Mouse (Mus musculus): Measurements from ENCODE around the gene Tent4a. TPM values are rescaled to one million over a fixed set of nuclear protein-coding genes. Genes with fewer than 3 reads are reported as not detected.
A peak's percentile ranks its signal among the peaks of the same experiment; 100 is the strongest.

The Tent4a gene
- polyA plus RNA-seq, 1 experiment from 2014 or later = 7.2 TPM

DNA sequence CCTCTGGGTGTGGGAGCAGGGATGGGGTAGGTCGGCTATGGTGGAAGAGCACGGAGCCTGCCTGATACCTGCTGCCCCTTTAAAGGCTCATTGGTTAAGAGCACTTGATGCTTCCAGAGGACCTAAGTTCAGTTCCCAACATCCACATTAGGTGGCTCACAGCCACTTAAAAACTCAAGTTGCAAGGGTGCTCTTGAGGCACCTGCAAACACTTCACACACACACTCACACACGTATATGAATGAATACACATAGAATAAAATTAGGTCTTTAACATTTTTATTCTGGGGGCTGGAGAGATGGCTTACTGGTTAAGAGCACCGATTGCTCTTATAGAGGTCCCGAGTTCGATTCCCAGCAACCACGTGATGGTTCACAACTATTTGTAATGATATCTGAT, 47.3 kb downstream of the Tent4a start:
- Histone ChIP-seq H3K27me3 (peaks cover 69% of the 10 kb centered on the region), H3K4me1 (peaks cover 28% of the 10 kb centered on the region), H3K27ac (no peak overlapping the region), H3K9ac (no peak overlapping the region), H3K36me3 (no peaks in the 10 kb centered on the region), H3K4me3 (no peak overlapping the region), H3K9me3 (no peaks in the 10 kb centered on the region), H3K4me2 (peak overlapping the region; percentile 56; the same call in 1 of the 2 replicates)
- no peak for ATAC-seq (ENCODE audit: insufficient number of reproducible peaks, insufficient read depth, low FRiP score, low TSS enrichment, low read depth)
- 81% methylated on average over 7 of the region's 7 CpGs for WGBS

DNA sequence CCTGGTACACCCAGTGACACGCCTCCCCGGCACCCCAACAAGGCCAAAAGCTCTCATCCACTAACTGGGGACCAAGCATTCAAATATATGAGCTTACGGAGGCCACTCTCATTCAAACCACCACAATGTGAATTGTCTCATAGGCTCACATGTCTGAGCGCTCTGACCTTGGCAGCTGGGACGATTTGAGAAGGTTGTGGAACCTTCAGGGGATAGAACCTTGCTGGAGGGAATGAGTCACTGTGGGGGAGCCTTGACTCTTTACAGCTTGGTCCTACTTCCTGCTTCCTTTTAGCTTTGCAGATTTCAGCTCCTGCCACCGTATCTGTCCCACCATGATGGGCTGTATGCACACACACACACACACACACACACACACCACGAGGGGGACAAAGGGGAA, 48.6 kb downstream of the Tent4a start:
- Histone ChIP-seq H3K36me3 (no peaks in the 10 kb centered on the region), H3K4me1 (peaks cover 35% of the 10 kb centered on the region), H3K4me3 (no peak overlapping the region), H3K4me2 (no peak overlapping the region), H3K27ac (no peak overlapping the region), H3K27me3 (peaks cover 82% of the 10 kb centered on the region), H3K9me3 (no peaks in the 10 kb centered on the region), H3K9ac (no peak overlapping the region)
- 62% methylated on average over 7 of the region's 7 CpGs for WGBS
- ATAC-seq (ENCODE audit: insufficient number of reproducible peaks, insufficient read depth, low FRiP score, low TSS enrichment, low read depth) = no peak

DNA sequence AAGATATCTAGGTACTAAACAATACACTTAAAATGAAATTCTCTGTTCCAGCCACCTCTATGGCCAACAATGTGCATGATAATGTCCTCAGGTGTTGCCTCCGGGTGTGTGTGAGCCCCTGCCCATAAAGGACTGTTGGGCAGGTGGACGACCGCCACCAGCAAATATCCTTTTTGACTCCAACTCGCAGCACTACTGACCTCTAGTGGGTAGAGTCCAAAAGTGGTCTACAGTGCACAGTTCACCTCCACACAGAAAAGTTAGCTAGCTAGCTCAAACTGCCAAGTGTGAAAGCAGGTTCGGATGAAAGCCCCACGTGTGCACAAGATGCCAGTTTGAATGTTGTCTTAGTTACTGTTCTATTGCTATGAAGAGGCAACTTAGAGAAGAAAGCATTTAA, 49.1 kb downstream of the Tent4a start:
- Histone ChIP-seq H3K4me3 (no peak overlapping the region), H3K27ac (no peak overlapping the region), H3K36me3 (no peaks in the 10 kb centered on the region), H3K9me3 (no peaks in the 10 kb centered on the region), H3K9ac (no peak overlapping the region), H3K4me2 (no peak overlapping the region), H3K27me3 (peaks cover 85% of the 10 kb centered on the region), H3K4me1 (peaks cover 37% of the 10 kb centered on the region)
- WGBS = 17% methylated on average over 6 of the region's 6 CpGs
- no peak for ATAC-seq (ENCODE audit: insufficient number of reproducible peaks, insufficient read depth, low FRiP score, low TSS enrichment, low read depth)

DNA sequence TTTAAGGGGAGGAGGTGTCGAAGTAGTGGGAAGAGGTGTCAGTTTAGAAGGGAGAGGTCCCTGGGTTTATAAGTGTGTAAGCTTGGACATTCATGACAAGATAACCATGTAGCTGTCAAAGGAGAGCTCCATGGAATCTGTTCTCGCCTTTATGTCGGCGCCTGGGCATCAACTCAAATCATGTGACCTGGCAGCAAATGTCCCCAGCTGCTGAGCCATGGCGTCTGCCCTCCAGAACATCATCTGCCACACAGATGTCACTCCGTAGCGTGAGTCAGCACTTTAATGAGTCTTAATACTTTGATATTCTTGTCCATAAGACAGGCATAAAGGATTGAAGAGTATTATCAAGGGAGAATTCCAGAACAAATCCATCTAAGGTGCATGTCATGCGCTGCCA, 51.7 kb downstream of the Tent4a start:
- Histone ChIP-seq H3K9ac (no peak overlapping the region), H3K4me1 (peaks cover 25% of the 10 kb centered on the region), H3K27me3 (peaks cover 71% of the 10 kb centered on the region), H3K36me3 (no peaks in the 10 kb centered on the region), H3K4me2 (peak overlapping the region; percentile 58), H3K9me3 (no peaks in the 10 kb centered on the region), H3K27ac (no peak overlapping the region), H3K4me3 (no peak overlapping the region)
- 36% methylated on average over 8 of the region's 8 CpGs for WGBS
- ATAC-seq (ENCODE audit: insufficient number of reproducible peaks, insufficient read depth, low FRiP score, low TSS enrichment, low read depth) = no peak

DNA sequence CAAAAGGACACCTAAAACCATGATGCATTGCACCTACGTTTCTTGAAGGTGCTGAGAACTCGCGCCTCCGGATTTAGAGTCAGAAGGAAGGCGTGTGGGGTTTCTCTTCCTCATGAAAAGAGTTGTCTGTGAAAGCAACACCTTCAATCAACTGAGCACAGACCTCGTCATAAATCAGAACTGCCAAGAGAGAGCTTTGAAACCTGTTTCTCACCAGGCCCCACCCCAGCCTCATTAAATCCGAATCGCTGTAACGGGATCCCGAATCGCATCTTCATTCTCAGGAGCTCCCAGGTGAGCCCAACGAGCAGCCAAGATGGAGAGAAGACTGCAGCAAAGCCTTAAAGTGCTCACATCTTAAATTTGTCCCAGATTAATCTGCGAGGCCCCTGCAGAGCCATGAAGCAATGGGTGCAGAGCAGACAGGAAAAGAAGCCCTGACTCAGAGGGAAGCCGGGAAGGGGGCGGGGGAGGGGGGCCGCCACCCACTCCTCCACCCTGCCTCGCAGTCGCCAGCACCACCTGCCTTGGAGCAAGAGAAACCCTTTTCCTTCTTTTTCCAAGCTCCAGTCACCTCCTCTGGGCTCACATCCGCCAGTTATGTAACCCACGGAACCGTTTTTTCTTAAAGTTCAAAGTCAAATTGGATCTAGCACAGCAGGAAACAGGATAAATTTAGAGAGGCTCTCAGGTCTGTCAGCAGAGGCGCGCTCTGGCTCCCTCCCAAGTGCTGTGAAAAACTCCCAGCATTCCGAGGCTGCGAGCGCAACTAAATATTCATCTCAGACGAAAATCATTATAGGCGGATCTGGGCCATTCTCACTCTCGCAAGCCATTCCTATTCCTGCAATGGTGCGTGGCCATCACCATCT, 52.5 kb downstream of the Tent4a start:
- no peak for ATAC-seq (ENCODE audit: insufficient number of reproducible peaks, insufficient read depth, low FRiP score, low TSS enrichment, low read depth)
- peak overlapping the region; percentile 58 for H3K4me2 ChIP-seq
- H3K27ac ChIP-seq = no peak overlapping the region
- H3K4me1 ChIP-seq = peaks cover 21% of the 10 kb centered on the region
- H3K36me3 ChIP-seq = no peaks in the 10 kb centered on the region
- H3K4me3 ChIP-seq = peak overlapping the region; percentile 32
- no peaks in the 10 kb centered on the region for H3K9me3 ChIP-seq
- H3K9ac ChIP-seq = peak overlapping the region; percentile 36; the same call in 1 of the 2 replicates
- WGBS = 1% methylated on average over 30 of the region's 30 CpGs
- peaks cover 62% of the 10 kb centered on the region for H3K27me3 ChIP-seq

DNA sequence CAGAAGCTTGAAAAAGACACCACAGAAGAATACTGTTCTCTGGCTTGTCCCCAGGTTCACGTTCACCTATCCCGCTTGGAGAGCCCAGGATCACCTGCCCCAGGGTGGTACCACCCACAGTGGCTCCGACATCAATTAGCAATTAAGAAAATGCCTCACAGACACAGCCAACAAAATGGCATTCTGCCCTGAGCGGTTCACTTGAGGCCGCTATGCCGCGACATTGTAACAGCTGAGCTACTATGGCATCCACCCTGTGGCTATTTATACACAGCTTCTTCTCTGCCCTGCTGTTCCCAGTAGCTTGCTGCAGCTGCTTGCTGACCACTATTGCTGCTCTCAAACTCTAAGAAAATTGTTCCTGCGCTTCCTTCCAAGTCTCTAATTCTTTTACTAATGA, 53.4 kb downstream of the Tent4a start:
- no peak overlapping the region for H3K4me3 ChIP-seq
- no peaks in the 10 kb centered on the region for H3K36me3 ChIP-seq
- no peak overlapping the region for H3K9ac ChIP-seq
- no peaks in the 10 kb centered on the region for H3K9me3 ChIP-seq
- WGBS = 4% methylated on average over 8 of the region's 8 CpGs
- H3K27me3 ChIP-seq = peaks cover 54% of the 10 kb centered on the region
- no peak overlapping the region for H3K27ac ChIP-seq
- peak overlapping the region; percentile 58 for H3K4me2 ChIP-seq
- H3K4me1 ChIP-seq = peaks cover 21% of the 10 kb centered on the region
- ATAC-seq (ENCODE audit: insufficient number of reproducible peaks, insufficient read depth, low FRiP score, low TSS enrichment, low read depth) = no peak

DNA sequence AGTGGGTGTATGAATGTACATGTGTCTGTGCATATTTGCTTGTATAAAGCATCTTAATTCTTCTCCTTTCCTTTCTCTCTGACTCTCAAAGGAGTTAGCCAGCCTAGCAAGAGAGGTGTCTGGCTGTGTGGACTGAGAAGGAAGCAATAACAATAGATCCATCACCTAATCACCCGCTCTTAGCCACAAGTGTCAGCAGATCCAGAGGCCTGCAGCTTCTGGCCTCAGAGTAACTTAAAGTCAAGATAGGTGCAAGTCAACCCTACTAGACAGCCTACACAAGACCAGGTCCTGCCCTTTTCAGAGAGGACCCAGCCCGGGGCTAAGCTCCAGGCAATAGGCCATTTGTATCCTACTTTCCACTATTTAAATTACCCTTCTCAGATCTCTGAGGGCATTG, 54.5 kb downstream of the Tent4a start:
- no peaks in the 10 kb centered on the region for H3K9me3 ChIP-seq
- 91% methylated on average over 2 of the region's 2 CpGs for WGBS

DNA sequence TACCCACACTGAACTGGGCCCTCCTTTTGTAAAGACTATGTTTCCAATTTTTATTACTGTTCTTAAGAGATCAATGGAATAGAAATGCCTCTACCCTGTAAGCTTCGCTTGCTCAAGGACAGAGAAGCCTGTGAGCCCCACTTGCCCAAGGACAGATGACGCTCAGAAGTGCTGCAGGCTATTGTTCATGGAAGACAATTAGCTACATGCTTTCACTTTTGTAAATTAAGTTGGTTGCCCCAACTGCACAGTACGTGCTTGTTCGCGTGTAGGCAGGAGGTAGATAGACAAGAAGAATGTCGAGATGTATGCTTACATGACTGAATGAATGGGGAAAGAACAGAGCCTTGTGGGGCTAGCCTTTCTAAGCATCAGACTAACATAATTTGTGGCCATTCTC, 55.7 kb downstream of the Tent4a start:
- Histone ChIP-seq H3K36me3 (no peaks in the 10 kb centered on the region), H3K4me2 (no peak overlapping the region), H3K27me3 (peaks cover 39% of the 10 kb centered on the region), H3K27ac (no peak overlapping the region), H3K9me3 (no peaks in the 10 kb centered on the region), H3K4me1 (peaks cover 21% of the 10 kb centered on the region), H3K4me3 (no peak overlapping the region), H3K9ac (no peak overlapping the region)
- ATAC-seq (ENCODE audit: insufficient number of reproducible peaks, insufficient read depth, low FRiP score, low TSS enrichment, low read depth) = no peak
- 81% methylated on average over 6 of the region's 6 CpGs for WGBS

More for the DNA sequence above, 54.5 kb downstream of the Tent4a start:
- H3K9ac ChIP-seq = no peak overlapping the region
- no peak overlapping the region for H3K4me2 ChIP-seq
- H3K4me1 ChIP-seq = peaks cover 21% of the 10 kb centered on the region
- no peaks in the 10 kb centered on the region for H3K36me3 ChIP-seq
- no peak overlapping the region for H3K27ac ChIP-seq
- no peak for ATAC-seq (ENCODE audit: insufficient number of reproducible peaks, insufficient read depth, low FRiP score, low TSS enrichment, low read depth)
- H3K27me3 ChIP-seq = peaks cover 48% of the 10 kb centered on the region
- no peak overlapping the region for H3K4me3 ChIP-seq

DNA sequence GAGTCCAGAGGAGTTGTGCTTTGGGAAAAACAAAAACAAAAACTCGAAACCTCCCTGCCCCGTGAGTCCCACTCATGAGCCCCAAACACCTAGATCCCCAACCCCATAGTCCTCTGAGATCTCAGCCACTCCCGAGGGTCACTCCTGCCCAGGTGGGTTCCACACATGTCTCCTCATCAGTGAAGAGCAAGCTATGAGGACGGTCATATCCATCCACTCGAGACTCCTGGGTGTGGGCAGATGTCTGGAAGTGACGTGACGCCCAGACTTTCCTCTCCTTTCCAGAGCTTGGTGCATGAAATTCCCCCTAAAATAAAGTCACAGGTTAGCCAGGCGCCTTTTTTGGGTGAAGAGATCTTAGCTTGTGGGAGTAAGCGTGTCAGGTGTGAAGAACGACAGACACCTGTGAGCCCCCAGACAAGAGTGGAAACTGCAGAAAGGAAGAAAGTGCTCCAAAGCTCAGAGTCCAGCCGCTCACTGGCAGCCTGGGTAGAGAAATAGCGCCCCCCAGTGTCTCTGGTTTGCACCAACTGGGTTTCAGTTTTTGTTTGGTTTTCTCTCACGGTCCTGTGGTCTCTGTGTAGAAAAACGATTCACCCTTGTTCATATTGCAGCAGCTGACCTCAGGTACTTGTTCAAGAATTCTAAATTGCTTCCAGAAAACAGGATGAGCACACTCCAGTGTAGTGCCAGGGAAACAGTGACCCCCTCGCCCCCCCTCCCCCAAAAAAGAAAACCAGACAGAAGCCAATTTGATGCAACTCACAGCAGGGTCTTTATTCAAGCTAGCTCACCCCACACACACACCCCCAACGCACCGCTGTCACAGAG, 73.6 kb downstream of the Tent4a start:
- H3K27ac ChIP-seq = no peak overlapping the region
- H3K4me1 ChIP-seq = no peaks in the 10 kb centered on the region
- no peaks in the 10 kb centered on the region for H3K36me3 ChIP-seq
- no peak overlapping the region for H3K4me2 ChIP-seq
- no peak overlapping the region for H3K9ac ChIP-seq
- H3K27me3 ChIP-seq = no peaks in the 10 kb centered on the region
- 42% methylated on average over 17 of the region's 17 CpGs for WGBS
- no peak overlapping the region for H3K4me3 ChIP-seq
- ATAC-seq (ENCODE audit: insufficient number of reproducible peaks, insufficient read depth, low FRiP score, low TSS enrichment, low read depth) = no peak
- H3K9me3 ChIP-seq = no peaks in the 10 kb centered on the region

DNA sequence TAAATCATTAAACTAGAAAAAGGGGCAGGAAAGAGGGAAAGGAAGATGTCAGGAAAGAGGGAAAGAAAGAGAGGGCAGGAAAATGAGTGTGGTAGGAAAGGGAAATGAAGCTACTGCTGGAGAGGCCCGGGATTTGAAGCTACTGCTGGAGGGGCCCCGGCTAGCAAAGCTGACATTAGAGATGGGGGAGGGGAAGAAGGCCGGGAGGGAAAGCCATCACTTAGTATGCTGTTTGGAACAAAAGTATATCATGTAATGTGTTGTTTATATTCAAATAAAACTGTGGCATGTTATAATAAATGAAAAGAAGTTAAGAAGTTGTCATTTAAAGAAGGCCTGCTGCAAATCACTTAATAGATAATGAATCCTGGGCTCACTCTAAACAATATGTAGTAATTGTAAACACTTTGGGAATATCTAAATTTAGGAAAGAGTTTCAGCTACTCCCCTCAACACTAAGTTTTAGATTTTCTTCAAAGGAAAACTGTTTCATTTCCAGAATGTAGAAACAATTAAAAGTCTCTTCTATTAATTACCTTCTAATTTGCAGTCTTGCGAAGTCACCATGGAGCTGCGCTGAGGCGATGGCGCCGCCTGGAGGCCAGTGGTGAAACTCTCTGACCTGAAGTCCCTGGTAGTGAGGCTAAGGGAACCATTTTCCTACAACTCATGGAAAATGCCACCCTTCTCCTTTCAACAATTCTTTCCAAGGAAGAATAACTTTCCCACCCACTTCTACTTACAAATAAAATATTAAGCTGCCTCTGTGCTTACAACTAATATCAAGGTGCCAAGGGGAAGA, 74.6 kb downstream of the Tent4a start:
- Histone ChIP-seq H3K4me1 (no peaks in the 10 kb centered on the region), H3K9ac (no peak overlapping the region), H3K27me3 (no peaks in the 10 kb centered on the region), H3K36me3 (no peaks in the 10 kb centered on the region), H3K27ac (no peak overlapping the region), H3K4me2 (no peak overlapping the region), H3K9me3 (no peaks in the 10 kb centered on the region), H3K4me3 (no peak overlapping the region)
- ATAC-seq (ENCODE audit: insufficient number of reproducible peaks, insufficient read depth, low FRiP score, low TSS enrichment, low read depth) = no peak
- 12% methylated on average over 8 of the region's 8 CpGs for WGBS

DNA sequence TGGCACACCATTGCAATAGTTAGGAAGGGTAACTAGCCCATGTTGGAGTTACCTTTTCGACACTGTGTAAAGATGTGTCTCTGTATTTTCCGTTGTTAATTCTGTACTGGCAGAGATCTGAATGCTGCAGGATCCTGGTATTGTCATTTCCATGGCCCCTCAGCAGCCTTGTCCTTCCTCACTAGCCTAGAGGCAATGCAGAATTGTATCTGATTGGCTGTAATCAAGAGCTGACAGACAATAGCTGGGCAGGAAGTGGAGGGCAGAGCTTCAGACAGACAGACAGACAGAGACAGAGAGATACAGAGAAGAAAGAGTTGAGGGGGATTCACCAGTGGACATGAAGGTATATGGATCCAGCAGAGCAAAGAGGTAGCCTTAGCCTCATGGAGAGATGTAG, 75.5 kb downstream of the Tent4a start:
- H3K27me3 ChIP-seq = no peaks in the 10 kb centered on the region
- no peak overlapping the region for H3K27ac ChIP-seq
- H3K9me3 ChIP-seq = no peaks in the 10 kb centered on the region
- H3K4me3 ChIP-seq = no peak overlapping the region
- no peak overlapping the region for H3K4me2 ChIP-seq
- no peak overlapping the region for H3K9ac ChIP-seq
- WGBS = 85% methylated on average over 2 of the region's 2 CpGs
- no peaks in the 10 kb centered on the region for H3K36me3 ChIP-seq
- no peak for ATAC-seq (ENCODE audit: insufficient number of reproducible peaks, insufficient read depth, low FRiP score, low TSS enrichment, low read depth)
- H3K4me1 ChIP-seq = no peaks in the 10 kb centered on the region

All from embryonic facial prominence, embryonic 13.5 days (tissue).